Mouse (Mus musculus) heart, postnatal 0 days (tissue): ENCODE measurements at regions not wholly inside any gene's neighbourhood (a gene's known extent, or its start where the extent isn't known, plus 50 kb on each side); places are given as distances from the start of the nearest gene placed in this dataset.
A peak's percentile ranks its signal among the peaks of the same experiment; 100 is the strongest.

Experiments used
- ATAC-seq: fragments of 200-750 bp; cut with Nextera tagmentation; 2 replicates; pipeline ENCODE4 v1.8.0; 2017; ENCODE audit warnings: low read depth, moderate number of reproducible peaks, moderate library complexity; ENCODE audit not compliant: insufficient read depth
- DNase-seq: peaks from one replicate; pipeline ENCODE4 v3.0.0-alpha.2; 2016; ENCODE audit warnings: low spot score
- H3K27ac ChIP-seq: fragments of 300-500 bp; sonication (generic); 2 replicates; pipeline ENCODE4 v1.5.1; 2014; ENCODE audit warnings: low read depth, mild to moderate bottlenecking
- H3K27me3 ChIP-seq: fragments of 300-500 bp; sonication (generic); 2 replicates; pipeline ENCODE4 v1.6.1; 2014; ENCODE audit warnings: low read length, mixed read lengths; ENCODE audit not compliant: control insufficient read depth, insufficient read depth
- H3K36me3 ChIP-seq: fragments of 300-500 bp; sonication (generic); replicated peaks from 2 replicates; pipeline ENCODE4 v1.6.1; 2014; ENCODE audit warnings: low read length, mixed read lengths; ENCODE audit not compliant: control insufficient read depth, insufficient read depth
- H3K4me1 ChIP-seq: fragments of 300-500 bp; sonication (generic); 2 replicates; pipeline ENCODE4 v1.6.1; 2014; ENCODE audit warnings: antibody characterized with exemption; ENCODE audit not compliant: control insufficient read depth, insufficient read depth
- H3K4me2 ChIP-seq: fragments of 300-500 bp; sonication (generic); 2 replicates; pipeline ENCODE4 v1.6.1; 2014; ENCODE audit warnings: low read depth, mild to moderate bottlenecking, low read length, moderate library complexity
- H3K4me3 ChIP-seq: fragments of 300-500 bp; sonication (generic); 2 replicates; pipeline ENCODE4 v1.5.1; 2014; ENCODE audit warnings: low read depth, low read length
- H3K9ac ChIP-seq: fragments of 300-500 bp; sonication (generic); replicated peaks from 2 replicates; pipeline ENCODE4 v1.6.1; 2014; ENCODE audit warnings: low read depth, low read length, mixed read lengths
- H3K9me3 ChIP-seq: fragments of 300-500 bp; sonication (generic); replicated peaks from 2 replicates; pipeline ENCODE4 v1.6.1; 2016; ENCODE audit warnings: low read length; ENCODE audit not compliant: control insufficient read depth
- CTCF ChIP-seq: IDR thresholded peaks from 2 replicates; pipeline ENCODE4 v1.5.1; 2016; ENCODE audit warnings: antibody characterized with exemption, control low read depth, low read depth
- EP300 ChIP-seq: IDR thresholded peaks from 2 replicates; pipeline ENCODE4 v1.6.1; 2016; ENCODE audit warnings: antibody characterized with exemption, low read depth
- WGBS: fragments of 180-500 bp; shearing (Covaris S2); extraction: QIAGEN DNeasy Blood & Tissue Kit; methylation state at CpG from one replicate; pipeline ENCODE4 v1.1.7; 2014; 5-methylcytosine and 5-hydroxymethylcytosine counted together

- Histone ChIP-seq H3K27me3 (no peaks in the 10 kb centered on the region), H3K4me1 (no peaks in the 10 kb centered on the region), H3K9me3 (no peaks in the 10 kb centered on the region), H3K4me3 (no peak overlapping the region), H3K36me3 (no peaks in the 10 kb centered on the region), H3K27ac (no peak overlapping the region), H3K4me2 (no peak overlapping the region), H3K9ac (no peak overlapping the region)
- DNase-seq (no peak), ATAC-seq (no peak)
- 68% methylated on average over 7 of the region's 7 CpGs for WGBS
- no peak for TF ChIP-seq EP300
- TF ChIP-seq CTCF = no peak
These were observed 128.8 kb upstream of the Lyplal1 start for GRCm38 (mm10) chr1:186245723-186246440.

DNA sequence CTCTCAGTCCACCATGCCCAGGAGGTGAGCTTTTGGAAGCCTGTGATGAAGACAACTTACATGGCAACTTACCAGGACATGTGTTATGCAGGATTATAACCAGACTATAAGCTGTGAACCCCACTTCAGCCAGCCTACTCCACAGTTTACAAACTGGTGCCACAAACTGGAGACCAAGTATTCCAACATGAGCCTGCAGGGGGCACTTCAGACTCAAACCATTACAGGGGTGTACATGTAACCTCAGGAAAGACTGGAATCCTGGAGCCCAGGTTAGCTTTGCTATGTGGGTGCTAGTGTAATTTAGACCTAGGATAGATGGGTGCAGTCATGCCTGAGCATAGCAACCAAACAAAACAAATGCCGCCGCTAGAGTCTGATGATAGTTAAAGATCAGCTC is 124.0 kb upstream of the Lyplal1 start:
- no peak overlapping the region for H3K9ac ChIP-seq
- TF ChIP-seq EP300 (no peak), CTCF (peak; percentile 31; the same call in 1 of the 2 replicates)
- H3K4me3 ChIP-seq = no peak overlapping the region
- H3K4me1 ChIP-seq = no peaks in the 10 kb centered on the region
- DNase-seq (no peak), ATAC-seq (no peak)
- 98% methylated on average over 2 of the region's 2 CpGs for whole genome bisulfite sequencing
- H3K9me3 ChIP-seq = no peaks in the 10 kb centered on the region
- H3K27ac ChIP-seq = no peak overlapping the region
- H3K4me2 ChIP-seq = no peak overlapping the region
- no peaks in the 10 kb centered on the region for H3K27me3 ChIP-seq
- H3K36me3 ChIP-seq = no peaks in the 10 kb centered on the region

- TF ChIP-seq EP300 (no peak), CTCF (no peak)
These were observed 120.4 kb upstream of the Lyplal1 start for GRCm38 (mm10) chr1:186237556-186237955.

DNA sequence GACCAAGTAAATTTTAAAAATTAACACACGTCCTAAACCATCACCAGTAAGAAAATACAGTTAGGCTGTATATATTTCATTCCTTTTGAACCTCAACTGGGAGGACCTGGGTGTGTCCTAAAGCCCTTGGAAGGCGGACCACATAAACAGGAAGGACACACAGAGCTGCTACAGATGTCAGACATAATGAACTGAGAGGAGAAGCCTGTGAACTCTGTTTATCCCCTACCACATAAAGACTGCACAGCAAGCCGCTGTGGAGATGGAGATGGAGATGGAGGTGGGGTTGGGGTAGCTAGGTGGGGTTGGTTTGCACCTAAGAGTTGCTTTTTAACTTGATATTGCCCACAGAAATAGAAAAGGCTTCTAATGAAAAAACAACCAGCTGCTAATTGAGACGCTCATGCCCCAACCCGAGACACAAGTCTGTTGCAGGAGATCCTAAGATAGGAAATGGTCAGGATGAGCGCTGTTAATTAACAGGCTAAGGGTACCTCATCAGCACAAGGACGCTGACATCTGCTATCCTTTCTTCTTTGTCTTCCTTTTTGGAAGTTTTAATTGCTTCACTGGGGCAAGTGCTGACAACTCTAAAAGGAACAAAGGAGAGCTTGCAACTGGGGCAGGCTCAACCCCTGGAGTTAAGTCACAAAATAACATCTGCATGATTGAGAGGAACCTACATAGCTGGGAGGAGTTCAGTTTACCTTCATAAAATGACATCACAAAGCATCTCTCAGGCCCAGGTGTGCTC is 119.3 kb upstream of the Lyplal1 start:
- no peak for ATAC-seq
- Histone ChIP-seq H3K4me1 (no peaks in the 10 kb centered on the region), H3K9ac (no peak overlapping the region), H3K36me3 (no peaks in the 10 kb centered on the region), H3K9me3 (no peaks in the 10 kb centered on the region), H3K4me3 (no peak overlapping the region), H3K27ac (no peak overlapping the region), H3K27me3 (no peaks in the 10 kb centered on the region), H3K4me2 (no peak overlapping the region)
- no peak for DNase-seq
- TF ChIP-seq CTCF (no peak), EP300 (no peak)
- 66% methylated on average over 7 of the region's 7 CpGs for WGBS

More at GRCm38 (mm10) chr1:186237556-186237955, 120.4 kb upstream of the Lyplal1 start:
- Histone ChIP-seq H3K4me2 (no peak overlapping the region), H3K36me3 (no peaks in the 10 kb centered on the region), H3K4me3 (no peak overlapping the region), H3K4me1 (no peaks in the 10 kb centered on the region), H3K9ac (no peak overlapping the region), H3K9me3 (no peaks in the 10 kb centered on the region), H3K27me3 (no peaks in the 10 kb centered on the region), H3K27ac (no peak overlapping the region)
- ATAC-seq = no peak
- WGBS = 68% methylated on average over 6 of the region's 6 CpGs
- DNase-seq = no peak

- H3K9me3 ChIP-seq = no peaks in the 10 kb centered on the region
- no peaks in the 10 kb centered on the region for H3K36me3 ChIP-seq
- WGBS = 52% methylated on average over 6 of the region's 6 CpGs
- no peak overlapping the region for H3K4me3 ChIP-seq
- H3K27me3 ChIP-seq = no peaks in the 10 kb centered on the region
- no peak overlapping the region for H3K27ac ChIP-seq
- H3K4me1 ChIP-seq = no peaks in the 10 kb centered on the region
- DNase-seq (no peak), ATAC-seq (no peak)
- H3K9ac ChIP-seq = no peak overlapping the region
- no peak for TF ChIP-seq EP300
- no peak for TF ChIP-seq CTCF
- H3K4me2 ChIP-seq = no peak overlapping the region
These were observed 117.4 kb upstream of the Lyplal1 start for GRCm38 (mm10) chr1:186234536-186234935.
